Comparison of ENCODE assay signal across 33 mouse cellular contexts in the genomic region with DNA sequence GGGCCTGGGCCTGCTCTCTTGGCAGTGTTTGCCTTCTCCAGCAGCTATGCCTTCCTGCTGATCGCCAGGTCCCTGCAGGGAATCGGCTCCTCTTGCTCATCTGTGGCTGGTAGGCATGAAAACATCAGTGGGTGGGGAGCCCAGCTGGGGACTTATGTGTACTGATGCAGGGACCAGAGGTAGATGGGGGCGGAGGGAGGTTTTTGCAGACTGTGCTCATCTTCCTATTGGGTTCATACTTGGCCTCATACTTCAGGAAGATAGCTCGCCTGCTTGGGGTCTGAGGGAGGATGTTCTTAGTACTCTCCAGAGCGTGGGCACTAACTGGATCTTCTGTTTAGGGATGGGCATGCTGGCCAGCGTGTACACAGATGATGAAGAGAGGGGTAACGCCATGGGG. TPM values are rescaled to one million over a fixed set of nuclear protein-coding genes. Genes with fewer than 3 reads are reported as not detected.
"Had no signal": no experiment of that assay in that cellular context is flagged by ENCODE, and none has a peak within 500 bp of the region (broad histone marks: within the 10 kb centered on the region; RNA-seq: fewer than 3 reads in every experiment).

No protein-coding gene starts in this region.

- ATAC-seq: intestine, postnatal 0 days; lung, postnatal 0 days; midbrain, embryonic 15.5 days had no signal

- H3K27ac ChIP-seq: kidney, postnatal 0 days; layer of hippocampus, adult 2 months; limb, embryonic 10.5 days; limb, embryonic 13.5 days; liver, embryonic 13.5 days; macrophage; midbrain, embryonic 15.5 days; neural tube, embryonic 13.5 days had no signal

- H3K4me2 ChIP-seq: limb, embryonic 13.5 days; liver, embryonic 13.5 days; lung, embryonic 14.5 days; midbrain, embryonic 15.5 days; neural tube, embryonic 13.5 days had no signal

- DNase-seq: kidney, adult 2 months; kidney, postnatal 25 days; layer of hippocampus, adult 9-11 months; liver; liver, embryonic 13.5 days; lung, embryonic 14.5 days; retina, postnatal 1 day; right cerebral cortex, postnatal 25 days; thymus, adult 18-20 months; thymus, postnatal 14 days; thymus, postnatal 4 days had no signal

- H3K27me3 ChIP-seq: limb, embryonic 13.5 days; liver, embryonic 13.5 days; midbrain, embryonic 15.5 days; neural tube, embryonic 13.5 days had no signal

- H3K4me1 ChIP-seq: limb, embryonic 10.5 days; limb, embryonic 13.5 days; liver, embryonic 13.5 days; neural tube, embryonic 13.5 days had no signal

- H3K9me3 ChIP-seq: limb, embryonic 10.5 days; limb, embryonic 13.5 days; liver, embryonic 13.5 days; midbrain, embryonic 15.5 days; neural tube, embryonic 13.5 days had no signal

- H3K4me3 ChIP-seq: layer of hippocampus, adult 2 months; limb, embryonic 10.5 days; limb, embryonic 13.5 days; liver, embryonic 13.5 days; midbrain, embryonic 15.5 days; myocyte; neural tube, embryonic 13.5 days had no signal

- H3K9ac ChIP-seq: limb, embryonic 13.5 days; liver, embryonic 13.5 days; lung, embryonic 14.5 days; midbrain, embryonic 15.5 days; neural tube, embryonic 13.5 days had no signal

- H3K36me3 ChIP-seq: limb, embryonic 10.5 days; limb, embryonic 13.5 days; liver, embryonic 13.5 days; midbrain, embryonic 15.5 days; neural tube, embryonic 13.5 days had no signal

RNA-seq across cellular contexts. Expression of a gene that starts 54.2 kb away (rescaled TPM):
- total RNA-seq: layer of hippocampus, adult 2 months; layer of hippocampus, postnatal 25 days; left cerebral cortex, adult 18-20 months; left cerebral cortex, postnatal 25 days; megakaryocyte, adult 5-6 weeks; monocyte, adult 5-6 weeks; neutrophil, adult 5-6 weeks had no signal
- polyA plus RNA-seq: intestine, postnatal 0 days; kidney, adult 2 months; kidney, embryonic 14.5 days; kidney, postnatal 0 days; large intestine, adult 2 months; limb, embryonic 10.5 days; liver, embryonic 13.5 days; liver, embryonic 16.5 days; lung, embryonic 14.5 days; lung, postnatal 0 days; macrophage; midbrain, embryonic 15.5 days; myocyte; neural tube, embryonic 13.5 days; small intestine, adult 2 months; spleen, adult 2 months; stomach, embryonic 16.5 days had no signal
